ENCODE assay signal across 8 mouse cellular contexts in the genomic region with DNA sequence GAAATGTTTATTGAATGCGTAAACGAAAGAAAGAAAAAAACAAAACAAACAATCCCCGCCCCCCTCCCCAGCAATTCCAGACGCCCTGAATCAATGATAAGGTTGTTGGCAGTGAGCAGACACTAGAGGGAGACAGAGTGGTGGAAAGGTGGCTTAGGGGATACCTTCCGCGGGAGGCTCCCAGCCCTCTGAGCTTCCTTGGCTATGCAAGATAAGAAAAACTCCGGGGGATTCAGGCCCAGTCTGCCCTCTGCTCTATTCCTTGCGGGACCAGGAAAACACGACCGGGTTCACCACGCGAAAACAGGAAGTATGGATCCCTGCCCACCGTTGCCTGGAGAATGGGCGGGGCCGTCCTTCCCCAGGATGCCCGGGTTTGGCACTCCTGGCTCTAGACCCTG. TPM values are rescaled to one million over a fixed set of nuclear protein-coding genes. Genes with fewer than 3 reads are reported as not detected.
DNase-seq lines count a peak whose midpoint lies in the region; ATAC-seq lines count a peak whose summit lies in the region.

No protein-coding gene starts in this region.

- peak overlapping the region; percentile 50 for H3K9ac ChIP-seq in forebrain, embryonic 11.5 days (ENCODE audit: low read length)

- peak; percentile 53 for DNase-seq in layer of hippocampus, adult 11-12 months (ENCODE audit: low spot score)
- DNase-seq in layer of hippocampus, adult 9-10 months (ENCODE audit: low spot score) = no peak
- peak; percentile 51 for DNase-seq in adrenal gland, postnatal 25 days
- DNase-seq in forebrain, embryonic 11.5 days (ENCODE audit: low spot score) = peak; percentile 76
- peak; percentile 65 for DNase-seq in heart, postnatal 4 days
- peak; percentile 62 for DNase-seq in limb, embryonic 10.5 days (ENCODE audit: low spot score)
- DNase-seq in midbrain, embryonic 10.5 days (ENCODE audit: low spot score) = peak; percentile 61
- DNase-seq in testis, postnatal 10 days (ENCODE audit: low spot score) = peak; percentile 74

- 0 out of 2 replicates have a peak, but pooled peaks cover 2% of the 10 kb centered on the region for H3K4me1 ChIP-seq in forebrain, embryonic 11.5 days (replicated peaks; ENCODE audit: control insufficient read depth, insufficient read depth, low read length)
- H3K4me1 ChIP-seq in limb, embryonic 10.5 days = peaks cover 23% of the 10 kb centered on the region
- H3K4me1 ChIP-seq in midbrain, embryonic 10.5 days = peaks cover 17% of the 10 kb centered on the region

- H3K4me2 ChIP-seq in forebrain, embryonic 11.5 days (ENCODE audit: low read depth, low read length, severe bottlenecking) = peak overlapping the region; percentile 59

- H3K27ac ChIP-seq in forebrain, embryonic 11.5 days (ENCODE audit: low read depth, low read length) = no peak overlapping the region
- H3K27ac ChIP-seq in limb, embryonic 10.5 days = peak overlapping the region; percentile 71
- peak overlapping the region; percentile 61; the same call in 1 of the 2 replicates for H3K27ac ChIP-seq in midbrain, embryonic 10.5 days (replicated peaks)

- H3K36me3 ChIP-seq in forebrain, embryonic 11.5 days (ENCODE audit: control insufficient read depth, insufficient read depth, low read length) = no peaks in the 10 kb centered on the region
- no peaks in the 10 kb centered on the region for H3K36me3 ChIP-seq in limb, embryonic 10.5 days
- no peaks in the 10 kb centered on the region for H3K36me3 ChIP-seq in midbrain, embryonic 10.5 days

- WGBS in forebrain, embryonic 11.5 days = under 1% methylated on average over 16 of the region's 16 CpGs
- under 1% methylated on average over 16 of the region's 16 CpGs for WGBS in limb, embryonic 10.5 days
- WGBS in midbrain, embryonic 10.5 days = under 1% methylated on average over 16 of the region's 16 CpGs

- peaks cover 2% of the 10 kb centered on the region; the same call in 1 of the 2 replicates for H3K27me3 ChIP-seq in forebrain, embryonic 11.5 days (ENCODE audit: control insufficient read depth, insufficient read depth, low read length)
- peaks cover 27% of the 10 kb centered on the region for H3K27me3 ChIP-seq in limb, embryonic 10.5 days (ENCODE audit: low read depth, poor library complexity, severe bottlenecking)
- peaks cover 23% of the 10 kb centered on the region for H3K27me3 ChIP-seq in midbrain, embryonic 10.5 days (ENCODE audit: low read depth, poor library complexity, severe bottlenecking)

- peak; percentile 56; the same call in 1 of the 2 replicates for ATAC-seq in forebrain, embryonic 11.5 days (replicated peaks; ENCODE audit: low FRiP score)

- no peaks in the 10 kb centered on the region for H3K9me3 ChIP-seq in forebrain, embryonic 11.5 days (ENCODE audit: control insufficient read depth, low read length)
- no peaks in the 10 kb centered on the region for H3K9me3 ChIP-seq in limb, embryonic 10.5 days (replicated peaks)
- no peaks in the 10 kb centered on the region for H3K9me3 ChIP-seq in midbrain, embryonic 10.5 days (replicated peaks)

- peak overlapping the region; percentile 30 for H3K4me3 ChIP-seq in forebrain, embryonic 11.5 days (ENCODE audit: low read depth, low read length)
- H3K4me3 ChIP-seq in limb, embryonic 10.5 days = peak overlapping the region; percentile 50
- H3K4me3 ChIP-seq in midbrain, embryonic 10.5 days = peak overlapping the region; percentile 52

RNA-seq across cellular contexts. Expression of a gene that starts 9.9 kb away (rescaled TPM):
- total RNA-seq in adrenal gland, postnatal 25 days (2021) = 80.7 and 133 TPM in 2 replicates
- 11.4 and 11.8 TPM in 2 replicates for polyA plus RNA-seq in forebrain, embryonic 11.5 days (2014; fragmentation: Nextera tagmentation; extraction: Ambion mirVana)
- total RNA-seq in heart, postnatal 4 days (2021) = 100 to 1,000 TPM; 397 to 401 TPM
- 34.0 and 34.8 TPM in 2 replicates for polyA plus RNA-seq in limb, embryonic 10.5 days (2016; fragmentation: Nextera tagmentation; extraction: Ambion mirVana)
- polyA plus RNA-seq in midbrain, embryonic 10.5 days (2016; fragmentation: Nextera tagmentation; extraction: Ambion mirVana) = 7.8 and 8.5 TPM in 2 replicates

RNA-seq across cellular contexts. Expression of a gene that starts 56.6 kb away (rescaled TPM):
- 477 and 524 TPM in 2 replicates for total RNA-seq in adrenal gland, postnatal 25 days (2021)
- 147 and 161 TPM in 2 replicates for polyA plus RNA-seq in forebrain, embryonic 11.5 days (2014; fragmentation: Nextera tagmentation; extraction: Ambion mirVana)
- 100 to 1,000 TPM; 285 to 292 TPM for total RNA-seq in heart, postnatal 4 days (2021)
- polyA plus RNA-seq in limb, embryonic 10.5 days (2016; fragmentation: Nextera tagmentation; extraction: Ambion mirVana) = 197 and 203 TPM in 2 replicates
- polyA plus RNA-seq in midbrain, embryonic 10.5 days (2016; fragmentation: Nextera tagmentation; extraction: Ambion mirVana) = 270 and 311 TPM in 2 replicates
